Mouse (Mus musculus): ENCODE measurements around the gene Cnot4.

- no peak for TF ChIP-seq CTCF (IDR thresholded peaks at IDR 0.05; ENCODE audit: control insufficient read depth, insufficient read depth, low read length)
- TF ChIP-seq POLR2A (IDR thresholded peaks at IDR 0.05; ENCODE audit: borderline replicate concordance, control insufficient read depth, low read depth, low read length), result no peak
These were observed 146.4 kb downstream of the Cnot4 start for GRCm38 (mm10) chr6:34987085-34987645.
